Mouse (Mus musculus): ENCODE measurements at regions not wholly inside any gene's neighbourhood (a gene's known extent, or its start where the extent isn't known, plus 50 kb on each side); places are given as distances from the start of the nearest gene placed in this dataset.

- no peak for DNase-seq (ENCODE audit: low spot score in 2 of 2)
Measured at GRCm38 (mm10) chr12:102057979-102058378, 70.6 kb upstream of the Slc24a4 start.

GRCm38 (mm10) chr12:102058428-102058827 lies 70.1 kb upstream of the Slc24a4 start:
- no peak for DNase-seq (ENCODE audit: low spot score in 2 of 2)

GRCm38 (mm10) chr12:102061096-102061495 lies 67.4 kb upstream of the Slc24a4 start:
- DNase-seq (ENCODE audit: low spot score in 2 of 2): no peak

- no peak for DNase-seq (ENCODE audit: low spot score in 2 of 2)
Measured at GRCm38 (mm10) chr12:102061657-102062614, 66.6 kb upstream of the Slc24a4 start.

- DNase-seq (ENCODE audit: low spot score in 2 of 2): no peak
Measured at GRCm38 (mm10) chr12:102062648-102063047, 65.9 kb upstream of the Slc24a4 start.

GRCm38 (mm10) chr12:102063211-102063610 lies 65.3 kb upstream of the Slc24a4 start:
- no peak for DNase-seq (ENCODE audit: low spot score in 2 of 2)

GRCm38 (mm10) chr12:102064710-102065325 lies 63.7 kb upstream of the Slc24a4 start:
- DNase-seq (ENCODE audit: low spot score in 2 of 2): no peak

GRCm38 (mm10) chr12:102067685-102068084 lies 60.8 kb upstream of the Slc24a4 start:
- no peak for DNase-seq (ENCODE audit: low spot score in 2 of 2)

GRCm38 (mm10) chr12:102069521-102070201 lies 58.9 kb upstream of the Slc24a4 start:
- no peak for DNase-seq (ENCODE audit: low spot score in 2 of 2)

- no peak for DNase-seq (ENCODE audit: low spot score in 2 of 2)
Measured at GRCm38 (mm10) chr12:102071888-102072619, 56.5 kb upstream of the Slc24a4 start.

- DNase-seq (ENCODE audit: low spot score in 2 of 2): no peak
Measured at GRCm38 (mm10) chr12:102073540-102073939, 55.0 kb upstream of the Slc24a4 start.

GRCm38 (mm10) chr12:102076298-102076697 lies 52.2 kb upstream of the Slc24a4 start:
- DNase-seq (ENCODE audit: low spot score in 2 of 2): peak; percentile 18 to 24
